In genomic region chr11:69710470-69710869, GRCm38 (mm10) we compare ENCODE assay signal across 21 mouse cellular contexts. TPM values are rescaled to one million over a fixed set of nuclear protein-coding genes. Genes with fewer than 3 reads are reported as not detected.
DNase-seq lines count a peak whose midpoint lies in the region; ATAC-seq and TF ChIP-seq lines count a peak whose summit lies in the region.
"Had no signal": no experiment of that assay in that cellular context is flagged by ENCODE, and none has a peak within 500 bp of the region (broad histone marks: within the 10 kb centered on the region; RNA-seq: fewer than 3 reads in every experiment).

No protein-coding gene starts in this region.

- 0 out of 2 replicates have a peak, but pooled peaks have one; percentile 29 for ATAC-seq in liver, embryonic 14.5 days (ENCODE audit: insufficient read depth)
- ATAC-seq in erythroid progenitor cell, adult 5-6 weeks (replicated peaks; ENCODE audit: low FRiP score, poor library complexity, severe bottlenecking), result 0 out of 2 replicates have a peak, but pooled peaks have one; percentile 41
- ATAC-seq: forebrain, embryonic 16.5 days; hindbrain, postnatal 0 days had no signal

- in situ Hi-C loops in ES-E14 (cut with MboI; ENCODE audit: low sequenced_read_pairs in 2 of 2, unreplicated experiment in 2 of 2), result loop anchor here in 1 of 2 experiments (10.0 kb wide), 1 partner anchor 56 kb away; the partner anchor contains the start of gene Sox15

- no peaks in the 10 kb centered on the region for H3K9me3 ChIP-seq in liver, embryonic 14.5 days (ENCODE audit: control insufficient read depth, low read length)
- no peaks in the 10 kb centered on the region for H3K9me3 ChIP-seq in ES-E14 (ENCODE audit: control insufficient read depth, insufficient read depth, low read depth, low read length)
- no peaks in the 10 kb centered on the region for H3K9me3 ChIP-seq in limb, embryonic 10.5 days (replicated peaks)
- H3K9me3 ChIP-seq: embryonic facial prominence, embryonic 15.5 days; forebrain, embryonic 12.5 days; heart, embryonic 15.5 days; hindbrain, embryonic 13.5 days had no signal

- H3K4me3 ChIP-seq in liver, embryonic 14.5 days (ENCODE audit: insufficient read depth in 1 of 2, low read depth in 2 of 2, low read length in 2 of 2), result no peak overlapping the region
- no peak overlapping the region for H3K4me3 ChIP-seq in ES-E14 (ENCODE audit: insufficient read depth in 1 of 2, low read depth in 1 of 2, low read length in 2 of 2, poor library complexity in 1 of 2, severe bottlenecking in 1 of 2)
- no peak overlapping the region for H3K4me3 ChIP-seq in kidney, adult 2 months (ENCODE audit: insufficient read depth, low read depth, low read length)
- H3K4me3 ChIP-seq in limb, embryonic 10.5 days, result no peak overlapping the region
- H3K4me3 ChIP-seq: embryonic facial prominence, embryonic 15.5 days; forebrain, embryonic 12.5 days; heart, adult 2 months; heart, embryonic 15.5 days; hindbrain, embryonic 13.5 days had no signal

- H3K36me3 ChIP-seq in liver, embryonic 14.5 days (replicated peaks; ENCODE audit: control insufficient read depth, insufficient read depth, low read depth), result no peaks in the 10 kb centered on the region
- H3K36me3 ChIP-seq in ES-E14 (ENCODE audit: control insufficient read depth, insufficient read depth, low read length, poor library complexity, severe bottlenecking), result no peaks in the 10 kb centered on the region
- no peaks in the 10 kb centered on the region for H3K36me3 ChIP-seq in kidney, adult 2 months (ENCODE audit: control insufficient read depth, insufficient read depth, low read length)
- no peaks in the 10 kb centered on the region for H3K36me3 ChIP-seq in limb, embryonic 10.5 days
- H3K36me3 ChIP-seq: embryonic facial prominence, embryonic 15.5 days; forebrain, embryonic 12.5 days; heart, embryonic 15.5 days; hindbrain, embryonic 13.5 days had no signal

- no peak for DNase-seq in liver, embryonic 14.5 days (ENCODE audit: low read depth in 3 of 3, low spot score in 3 of 3)
- DNase-seq in liver (no peak), ES-E14 (ENCODE audit: low read depth, low spot score) (no peak)
- DNase-seq in kidney, adult 2 months, result no peak
- DNase-seq in limb, embryonic 10.5 days (ENCODE audit: low spot score), result no peak
- DNase-seq: adrenal gland, adult 8-10 months; cerebellum, adult 11 months; cerebellum, adult 8-10 months; embryo, embryonic 11 days; gastrocnemius, postnatal 14 days; heart, adult 2 months; heart, postnatal 14 days had no signal

- peak overlapping the region; percentile 24; the same call in 1 of the 2 replicates for H3K9ac ChIP-seq in liver, embryonic 14.5 days (replicated peaks)
- peak overlapping the region; percentile 63; the same call in 1 of the 2 replicates for H3K9ac ChIP-seq in ES-E14 (ENCODE audit: insufficient read depth, low read depth, low read length, poor library complexity, severe bottlenecking)
- H3K9ac ChIP-seq: embryonic facial prominence, embryonic 15.5 days; forebrain, embryonic 12.5 days; heart, embryonic 15.5 days; hindbrain, embryonic 13.5 days had no signal

- H3K4me1 ChIP-seq in liver, embryonic 14.5 days (replicated peaks; ENCODE audit: control insufficient read depth in 2 of 2, insufficient read depth in 2 of 2, low read length in 1 of 2), result peaks cover 12 to 16% of the 10 kb centered on the region in 2 experiments
- H3K4me1 ChIP-seq in ES-E14 (ENCODE audit: control insufficient read depth in 2 of 2, insufficient read depth in 2 of 2, low read length in 2 of 2, poor library complexity in 1 of 2), result peaks cover 16 to 21% of the 10 kb centered on the region in 2 experiments
- H3K4me1 ChIP-seq in kidney, adult 2 months (ENCODE audit: control insufficient read depth, insufficient read depth, low read length), result peaks cover 26% of the 10 kb centered on the region; the same call in 1 of the 2 replicates
- H3K4me1 ChIP-seq in limb, embryonic 10.5 days, result peaks cover 40% of the 10 kb centered on the region
- H3K4me1 ChIP-seq: forebrain, embryonic 12.5 days had no signal

- peak overlapping the region; percentile 54 for H3K27ac ChIP-seq in liver, embryonic 14.5 days
- peak overlapping the region; percentile 98 for H3K27ac ChIP-seq in ES-E14 (ENCODE audit: insufficient read depth, low read depth, low read length, poor library complexity, severe bottlenecking)
- H3K27ac ChIP-seq in kidney, adult 2 months (ENCODE audit: insufficient read depth, low read depth, low read length), result no peak overlapping the region
- H3K27ac ChIP-seq in limb, embryonic 10.5 days, result no peak overlapping the region
- H3K27ac ChIP-seq: forebrain, embryonic 12.5 days; heart, adult 2 months; heart, embryonic 15.5 days; hindbrain, embryonic 13.5 days had no signal

- no peaks in the 10 kb centered on the region for H3K27me3 ChIP-seq in liver, embryonic 14.5 days (ENCODE audit: control insufficient read depth, insufficient read depth, low read length)
- H3K27me3 ChIP-seq in kidney, adult 2 months (replicated peaks; ENCODE audit: control insufficient read depth, insufficient read depth, low read length), result no peaks in the 10 kb centered on the region
- no peaks in the 10 kb centered on the region for H3K27me3 ChIP-seq in limb, embryonic 10.5 days (ENCODE audit: low read depth, poor library complexity, severe bottlenecking)
- H3K27me3 ChIP-seq: embryonic facial prominence, embryonic 15.5 days; forebrain, embryonic 12.5 days; heart, embryonic 15.5 days; hindbrain, embryonic 13.5 days had no signal

- no peak for TF ChIP-seq EP300 in liver, embryonic 14.5 days (IDR thresholded peaks at IDR 0.05; ENCODE audit: low read depth)

- no peak for TF ChIP-seq CTCF in liver, embryonic 14.5 days (IDR thresholded peaks at IDR 0.05; ENCODE audit: low read depth)
- no peak for TF ChIP-seq CTCF in kidney, adult 2 months (conservative IDR thresholded peaks at IDR 0.05; ENCODE audit: insufficient read depth, insufficient read length, low read depth, low read length)

- no peak for TF ChIP-seq POLR2A in kidney, adult 2 months (IDR thresholded peaks at IDR 0.05; ENCODE audit: low read depth, low read length)

- 58% methylated on average over 3 of the region's 3 CpGs for WGBS in liver, embryonic 14.5 days (ENCODE audit: insufficient replicate concordance)
- 84% methylated on average over 3 of the region's 3 CpGs for WGBS in kidney, adult 2 months
- 78% methylated on average over 3 of the region's 3 CpGs for WGBS in limb, embryonic 10.5 days

- H3K4me2 ChIP-seq in liver, embryonic 14.5 days (ENCODE audit: low read depth), result no peak overlapping the region
- H3K4me2 ChIP-seq: embryonic facial prominence, embryonic 15.5 days; forebrain, embryonic 12.5 days; heart, embryonic 11.5 days; heart, embryonic 15.5 days; hindbrain, embryonic 13.5 days had no signal

TF ChIP-seq in ES-E14, 5 proteins besides CTCF, POLR2A, EP300 and RAD21 (continues in another document):
- TF ChIP-seq ZNF384 (IDR thresholded peaks at IDR 0.05; ENCODE audit: low read depth, low read length), result no peak
- TF ChIP-seq ZC3H11A (IDR thresholded peaks at IDR 0.05; ENCODE audit: borderline replicate concordance, low read depth, low read length), result no peak
- no peak for TF ChIP-seq HCFC1 (IDR thresholded peaks at IDR 0.05; ENCODE audit: borderline replicate concordance, insufficient read depth, low read length)

RNA-seq across cellular contexts. Expression of gene Tnfsfm13, which starts 14.6 kb away (rescaled TPM):
- polyA plus RNA-seq in liver, embryonic 14.5 days (2012; rRNA removed), result 0.53 and 0.80 TPM in 2 replicates
- polyA plus RNA-seq in liver, embryonic 14.5 days (2014; fragmentation: Nextera tagmentation; extraction: Ambion mirVana), result 0.70 and 1.7 TPM in 2 replicates
- 13.7 and 19.9 TPM in 2 replicates for total RNA-seq in ES-E14 (2012; rRNA removed)
- total RNA-seq in erythroid progenitor cell, adult 5-6 weeks (2015; ENCODE audit: low replicate concordance), result 1.8 TPM in 1 of 2 replicates, not detected in the other
- 6.4 and 9.4 TPM in 2 replicates for total RNA-seq in erythroid progenitor cell, adult 5-6 weeks (2017; ENCODE audit: low replicate concordance)
- polyA plus RNA-seq in kidney, adult 2 months (2012; rRNA removed), result 11.0 and 11.6 TPM in 2 replicates
- polyA plus RNA-seq in limb, embryonic 10.5 days (2016; fragmentation: Nextera tagmentation; extraction: Ambion mirVana), result 0.53 and 0.73 TPM in 2 replicates

RNA-seq across cellular contexts. Expression of gene Tnfsf12, which starts 14.8 kb away (rescaled TPM):
- 3.7 and 4.3 TPM in 2 replicates for polyA plus RNA-seq in liver, embryonic 14.5 days (2012; rRNA removed)
- 2.6 and 3.1 TPM in 2 replicates for polyA plus RNA-seq in liver, embryonic 14.5 days (2014; fragmentation: Nextera tagmentation; extraction: Ambion mirVana)
- total RNA-seq in ES-E14 (2012; rRNA removed), result 8.7 and 16.1 TPM in 2 replicates
- total RNA-seq in erythroid progenitor cell, adult 5-6 weeks (2015; ENCODE audit: low replicate concordance), result 1.3 and 7.2 TPM in 2 replicates
- total RNA-seq in erythroid progenitor cell, adult 5-6 weeks (2017; ENCODE audit: low replicate concordance), result not detected in 2 replicates
- polyA plus RNA-seq in kidney, adult 2 months (2012; rRNA removed), result 55.5 and 65.1 TPM in 2 replicates
- 3.0 and 4.2 TPM in 2 replicates for polyA plus RNA-seq in limb, embryonic 10.5 days (2016; fragmentation: Nextera tagmentation; extraction: Ambion mirVana)
- total RNA-seq: common myeloid progenitor, adult 5-6 weeks had no signal

RNA-seq across cellular contexts. Expression of gene Tnfsf13, which starts 24.9 kb away (rescaled TPM):
- polyA plus RNA-seq in liver, embryonic 14.5 days (2012; rRNA removed), result 0.21 and 0.26 TPM in 2 replicates
- 0.20 TPM in 1 of 2 replicates, not detected in the other for polyA plus RNA-seq in liver, embryonic 14.5 days (2014; fragmentation: Nextera tagmentation; extraction: Ambion mirVana)
- 8.6 and 11.7 TPM in 2 replicates for total RNA-seq in ES-E14 (2012; rRNA removed)
- total RNA-seq in erythroid progenitor cell, adult 5-6 weeks (2015; ENCODE audit: low replicate concordance), result 3.2 TPM in 1 of 2 replicates, not detected in the other
- 4.1 TPM in 1 of 2 replicates, not detected in the other for total RNA-seq in erythroid progenitor cell, adult 5-6 weeks (2017; ENCODE audit: low replicate concordance)
- 3.8 and 4.1 TPM in 2 replicates for polyA plus RNA-seq in kidney, adult 2 months (2012; rRNA removed)
- 0.20 and 0.45 TPM in 2 replicates for polyA plus RNA-seq in limb, embryonic 10.5 days (2016; fragmentation: Nextera tagmentation; extraction: Ambion mirVana)
- polyA plus RNA-seq: heart, embryonic 11.5 days had no signal

RNA-seq across cellular contexts. Expression of gene Senp3, which starts 28.6 kb away (rescaled TPM):
- 37.0 and 45.8 TPM in 2 replicates for polyA plus RNA-seq in liver, embryonic 14.5 days (2012; rRNA removed)
- 21.0 and 24.5 TPM in 2 replicates for polyA plus RNA-seq in liver, embryonic 14.5 days (2014; fragmentation: Nextera tagmentation; extraction: Ambion mirVana)
- total RNA-seq in ES-E14 (2012; rRNA removed), result 265 and 282 TPM in 2 replicates
- total RNA-seq in erythroid progenitor cell, adult 5-6 weeks (2015; ENCODE audit: low replicate concordance), result 32.3 and 41.8 TPM in 2 replicates
- total RNA-seq in erythroid progenitor cell, adult 5-6 weeks (2017; ENCODE audit: low replicate concordance), result 24.8 and 43.4 TPM in 2 replicates
- polyA plus RNA-seq in kidney, adult 2 months (2012; rRNA removed), result 41.8 and 43.5 TPM in 2 replicates
- polyA plus RNA-seq in limb, embryonic 10.5 days (2016; fragmentation: Nextera tagmentation; extraction: Ambion mirVana), result 149 and 151 TPM in 2 replicates

RNA-seq across cellular contexts. Expression of gene Eif4a1, which starts 38.2 kb away (rescaled TPM):
- polyA plus RNA-seq in liver, embryonic 14.5 days (2012; rRNA removed), result 312 and 420 TPM in 2 replicates
- polyA plus RNA-seq in liver, embryonic 14.5 days (2014; fragmentation: Nextera tagmentation; extraction: Ambion mirVana), result 316 TPM in 2 replicates
- total RNA-seq in ES-E14 (2012; rRNA removed), result 1,512 and 1,948 TPM in 2 replicates
- 233 and 247 TPM in 2 replicates for total RNA-seq in erythroid progenitor cell, adult 5-6 weeks (2015; ENCODE audit: low replicate concordance)
- 229 and 230 TPM in 2 replicates for total RNA-seq in erythroid progenitor cell, adult 5-6 weeks (2017; ENCODE audit: low replicate concordance)
- 200 and 244 TPM in 2 replicates for polyA plus RNA-seq in kidney, adult 2 months (2012; rRNA removed)
- polyA plus RNA-seq in limb, embryonic 10.5 days (2016; fragmentation: Nextera tagmentation; extraction: Ambion mirVana), result 678 and 791 TPM in 2 replicates

Comparison
In these comparisons a context has a peak if more than half of its experiments do, and no peak if none do; other contexts are left out.
1. H3K27ac ChIP-seq: peak in liver, embryonic 14.5 days (single experiment) and ES-E14 (single experiment); none in kidney, adult 2 months (single experiment) and limb, embryonic 10.5 days (single experiment).
2. RNA of gene Tnfsf12, which starts 14.8 kb away (polyA plus RNA-seq): 55.5 to 65.1 TPM in kidney, adult 2 months; 2.6 to 4.3 TPM in liver, embryonic 14.5 days and 3.0 to 4.2 TPM in limb, embryonic 10.5 days; every median in the first group is over 10 times any median in the second.